Comparison of ENCODE assay signal across 20 mouse cellular contexts in the genomic region with DNA sequence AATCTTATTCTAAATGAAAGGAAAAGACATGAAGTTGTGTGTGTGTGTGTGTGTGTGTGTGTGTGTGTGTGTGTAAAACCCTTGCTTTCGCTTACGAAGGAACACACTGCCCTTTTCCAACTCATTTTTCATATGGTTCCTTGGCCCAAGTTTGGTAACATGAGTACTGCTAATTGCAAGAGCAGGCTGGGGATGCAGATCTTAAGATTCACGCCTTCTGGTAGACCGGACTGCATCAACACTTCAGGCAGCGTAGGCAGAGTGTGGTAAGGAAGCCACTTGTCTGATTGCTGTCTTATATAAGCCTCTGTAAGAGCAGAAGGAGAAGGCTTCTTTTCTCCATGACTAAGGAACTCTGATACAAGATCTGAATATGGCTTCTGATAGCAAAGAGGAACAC.
DNase-seq lines count a peak whose midpoint lies in the region; ATAC-seq lines count a peak whose summit lies in the region.
"Had no signal": no experiment of that assay in that cellular context is flagged by ENCODE, and none has a peak within 500 bp of the region (broad histone marks: within the 10 kb centered on the region; RNA-seq: fewer than 3 reads in every experiment).

No protein-coding gene starts in this region.

- WGBS in hindbrain, embryonic 16.5 days, result 93% methylated on average over 5 of the region's 5 CpGs

- no peak overlapping the region for H3K4me2 ChIP-seq in hindbrain, embryonic 16.5 days (ENCODE audit: low read length)
- H3K4me2 ChIP-seq: forebrain, embryonic 12.5 days; liver, embryonic 11.5 days; neural tube, embryonic 13.5 days had no signal

- no peak overlapping the region for H3K4me3 ChIP-seq in hindbrain, embryonic 16.5 days (ENCODE audit: low read length)
- H3K4me3 ChIP-seq: forebrain, embryonic 12.5 days; neural tube, embryonic 13.5 days had no signal

- no peaks in the 10 kb centered on the region for H3K9me3 ChIP-seq in hindbrain, embryonic 16.5 days (ENCODE audit: control insufficient read depth, low read length)
- H3K9me3 ChIP-seq: forebrain, embryonic 12.5 days; neural tube, embryonic 13.5 days had no signal

- peak; percentile 85 for DNase-seq in right cerebral cortex, adult 18-20 months
- DNase-seq in right cerebral cortex, postnatal 4 days, result no peak
- peak; percentile 74 for DNase-seq in layer of hippocampus, adult 9-11 months
- DNase-seq in left cerebral cortex, postnatal 25 days (ENCODE audit: low spot score in 2 of 2), result peak; percentile 48 to 94
- peak; percentile 89 for DNase-seq in telencephalon, adult 2 months (ENCODE audit: low read depth, low spot score)
- DNase-seq in urinary bladder, postnatal 25 days (ENCODE audit: low spot score), result no peak
- DNase-seq in kidney, adult 18-20 months, result no peak
- DNase-seq: B cell, adult 2 months; cerebellum, adult 9-10 months; heart, adult 18-20 months; kidney, adult 11 months; lung, adult 18-20 months; lung, postnatal 14 days; midbrain, embryonic 14.5 days; thymus, postnatal 25 days had no signal

- H3K27me3 ChIP-seq in hindbrain, embryonic 16.5 days (replicated peaks; ENCODE audit: control insufficient read depth, insufficient read depth, low read length), result no peaks in the 10 kb centered on the region
- H3K27me3 ChIP-seq: forebrain, embryonic 12.5 days; neural tube, embryonic 13.5 days had no signal

- H3K9ac ChIP-seq in hindbrain, embryonic 16.5 days (ENCODE audit: low read depth, low read length), result no peak overlapping the region
- H3K9ac ChIP-seq: forebrain, embryonic 12.5 days; neural tube, embryonic 13.5 days had no signal

- H3K36me3 ChIP-seq in hindbrain, embryonic 16.5 days (ENCODE audit: control insufficient read depth, insufficient read depth, low read length), result no peaks in the 10 kb centered on the region
- H3K36me3 ChIP-seq: forebrain, embryonic 12.5 days; neural tube, embryonic 13.5 days had no signal

- no peaks in the 10 kb centered on the region for H3K4me1 ChIP-seq in hindbrain, embryonic 16.5 days (ENCODE audit: control insufficient read depth, insufficient read depth, low read depth, low read length)
- H3K4me1 ChIP-seq: forebrain, embryonic 12.5 days; neural tube, embryonic 13.5 days had no signal

- H3K27ac ChIP-seq in hindbrain, embryonic 16.5 days (ENCODE audit: low read depth, low read length), result no peak overlapping the region
- H3K27ac ChIP-seq: forebrain, embryonic 12.5 days; kidney, postnatal 0 days; neural tube, embryonic 13.5 days had no signal

- no peak for ATAC-seq in hindbrain, embryonic 16.5 days

- intact Hi-C loops in left cerebral cortex, postnatal 25 days (cut with DNase I), result loop anchor here (1.0 to 10.0 kb wide), 2 partner anchors 391 to 928 kb away; no protein-coding TSS in a partner anchor

Comparison
In these comparisons a context has a peak if more than half of its experiments do, and no peak if none do; other contexts are left out.
1. DNase-seq: peak in right cerebral cortex, adult 18-20 months (single experiment), layer of hippocampus, adult 9-11 months (single experiment), left cerebral cortex, postnatal 25 days (2 of 2) and telencephalon, adult 2 months (single experiment); none in right cerebral cortex, postnatal 4 days (single experiment), urinary bladder, postnatal 25 days (single experiment) and kidney, adult 18-20 months (single experiment).